Mouse (Mus musculus) liver, postnatal 0 days (tissue): ENCODE data around the gene Abl2.

Experiments used
- CTCF ChIP-seq: sonication (generic); IDR thresholded peaks from 2 replicates; pipeline ENCODE4 v1.5.1; 2016; ENCODE audit warnings: antibody characterized with exemption, low read depth
- EP300 ChIP-seq: IDR thresholded peaks from 2 replicates; pipeline ENCODE4 v1.6.1; 2016; ENCODE audit warnings: antibody characterized with exemption, low read depth, mild to moderate bottlenecking

- no peak for TF ChIP-seq CTCF
- no peak for TF ChIP-seq EP300
Measured at GRCm38 (mm10) chr1:156677230-156677629, 118.6 kb downstream of the Abl2 start.
